Mouse (Mus musculus) brain, embryonic 14.5 days (tissue): ENCODE data around the gene Sipa1l1. TPM values are rescaled to one million over a fixed set of nuclear protein-coding genes. Genes with fewer than 3 reads are reported as not detected.
A peak's percentile ranks its signal among the peaks of the same experiment; 100 is the strongest.

Experiments
- DNase-seq: peaks from one replicate; pipeline ENCODE4 v3.0.0-alpha.2; 2011; ENCODE audit warnings: low read depth
- CTCF ChIP-seq: fragments of 200-500 bp; IDR thresholded peaks from 2 replicates; pipeline ENCODE4 v1.5.1; 2012; ENCODE audit warnings: inconsistent platforms, mild to moderate bottlenecking, moderate library complexity, borderline replicate concordance; ENCODE audit not compliant: insufficient read depth, insufficient read length; ENCODE audit errors: extremely low read depth
- POLR2A ChIP-seq: fragments of 200-500 bp; IDR thresholded peaks from 2 replicates; pipeline ENCODE4 v1.6.1; 2012; ENCODE audit warnings: mild to moderate bottlenecking, inconsistent platforms, borderline replicate concordance; ENCODE audit not compliant: poor library complexity, insufficient read depth, insufficient read length, severe bottlenecking; ENCODE audit errors: extremely low read depth
- polyA plus RNA-seq: library from polyadenylated mRNA; depleted of rRNA; stranded (reverse); fragments of >200 nt; gene quantifications from 2 replicates; pipeline ENCODE4 v1.2.3, GENCODE M21; 2012

Gene Sipa1l1
- polyA plus RNA-seq, 1 experiment, result 24.1 TPM

- TF ChIP-seq CTCF (no peak), POLR2A (no peak)
- DNase-seq, result no peak
Observed at GRCm38 (mm10) chr12:82334550-82334949, 165.4 kb downstream of the Sipa1l1 start.

- peak; percentile 84 for DNase-seq
- TF ChIP-seq CTCF (no peak), POLR2A (no peak)
Observed at GRCm38 (mm10) chr12:82335095-82335494, 166.0 kb downstream of the Sipa1l1 start.

- DNase-seq, result no peak
- TF ChIP-seq CTCF (no peak), POLR2A (no peak)
Observed at GRCm38 (mm10) chr12:82338550-82338949, 169.4 kb downstream of the Sipa1l1 start.

GRCm38 (mm10) chr12:82339221-82339861 lies 170.2 kb downstream of the Sipa1l1 start:
- peak; percentile 84 for DNase-seq
- TF ChIP-seq CTCF (no peak), POLR2A (no peak)

- TF ChIP-seq POLR2A, result no peak
- TF ChIP-seq CTCF, result no peak
- no peak for DNase-seq
Observed at GRCm38 (mm10) chr12:82340196-82340918, 171.2 kb downstream of the Sipa1l1 start.

- TF ChIP-seq POLR2A, result no peak
- TF ChIP-seq CTCF, result no peak
- no peak for DNase-seq
Observed at GRCm38 (mm10) chr12:82341181-82341580, 172.1 kb downstream of the Sipa1l1 start.

GRCm38 (mm10) chr12:82341696-82342095 lies 172.6 kb downstream of the Sipa1l1 start:
- no peak for TF ChIP-seq POLR2A
- no peak for TF ChIP-seq CTCF
- DNase-seq, result no peak

- DNase-seq, result no peak
- TF ChIP-seq POLR2A, result no peak
- TF ChIP-seq CTCF, result no peak
Observed at GRCm38 (mm10) chr12:82350082-82350481, 181.0 kb downstream of the Sipa1l1 start.

- no peak for DNase-seq
- TF ChIP-seq POLR2A, result no peak
- TF ChIP-seq CTCF, result no peak
Observed at GRCm38 (mm10) chr12:82350891-82351290, 181.8 kb downstream of the Sipa1l1 start.

- DNase-seq, result no peak
- TF ChIP-seq CTCF (no peak), POLR2A (no peak)
Observed at GRCm38 (mm10) chr12:82353660-82354059, 184.5 kb downstream of the Sipa1l1 start.

GRCm38 (mm10) chr12:82355419-82356149 lies 186.5 kb downstream of the Sipa1l1 start:
- no peak for DNase-seq
- no peak for TF ChIP-seq CTCF
- no peak for TF ChIP-seq POLR2A
